Mouse (Mus musculus): Measurements from ENCODE around the gene Camp. TPM values are rescaled to one million over a fixed set of nuclear protein-coding genes. Genes with fewer than 3 reads are reported as not detected.

Gene Camp
- total RNA-seq, 2 experiments from 2014 or later, result not detected

Small RNA genes lying within 50 kb of the gene (microRNA-seq; reads per million reads assigned to microRNA genes)
- not detected for gene Mir7089

Other genes starting within 250 kb of the Camp start
- gene Fbxw24, start 223.6 kb downstream of the Camp start, total RNA-seq (2021), result not detected
- not detected for gene Fbxw25, start 185.0 kb downstream of the Camp start, total RNA-seq (2021)
- not detected for gene Fbxw18, start 146.9 kb downstream of the Camp start, total RNA-seq (2021)
- not detected for gene Fbxw26, start 103.5 kb downstream of the Camp start, total RNA-seq (2021)
- gene Fbxw27, start 58.9 kb downstream of the Camp start, total RNA-seq (2021), result not detected
- 1 to 10 TPM in 1 of 2 experiments, not detected in 1; 2.1 TPM for gene Spink8, start 37.3 kb downstream of the Camp start, total RNA-seq (2021)
- 10 to 100 TPM; 10.5 to 11.9 TPM for gene Nme6, start 16.9 kb downstream of the Camp start, total RNA-seq (2021)
- 1 to 10 TPM; 5.6 to 6.6 TPM for gene Cdc25a, start 26.0 kb upstream of the Camp start, total RNA-seq (2021)
- gene Map4, start 81.8 kb upstream of the Camp start, total RNA-seq (2021), result 100 to 1,000 TPM; 453 to 481 TPM